Mouse (Mus musculus): ENCODE results near the gene Traf3ip3. TPM values are rescaled to one million over a fixed set of nuclear protein-coding genes. Genes with fewer than 3 reads are reported as not detected.

Traf3ip3 gene
- polyA plus RNA-seq, 1 experiment from 2014 or later: 1.4 TPM

GRCm38 (mm10) chr1:193159163-193159562 is 42.3 kb downstream of the Traf3ip3 start:
- 73% methylated on average over 3 of the region's 3 CpGs for WGBS

GRCm38 (mm10) chr1:193157111-193157492 is 44.4 kb downstream of the Traf3ip3 start:
- ATAC-seq (ENCODE audit: low FRiP score): no peak
- Histone ChIP-seq H3K9ac (ENCODE audit: low read length) (no peak overlapping the region), H3K4me2 (no peak overlapping the region), H3K9me3 (ENCODE audit: control insufficient read depth, low read length) (no peaks in the 10 kb centered on the region), H3K27me3 (ENCODE audit: control insufficient read depth, insufficient read depth, low read length) (peaks cover 27% of the 10 kb centered on the region), H3K4me1 (ENCODE audit: control insufficient read depth, insufficient read depth, low read length) (peaks cover 6% of the 10 kb centered on the region; the same call in 1 of the 2 replicates), H3K27ac (ENCODE audit: low read depth, low read length) (no peak overlapping the region), H3K36me3 (ENCODE audit: control insufficient read depth, insufficient read depth, low read length) (no peaks in the 10 kb centered on the region), H3K4me3 (ENCODE audit: low read depth, low read length) (no peak overlapping the region)
- DNase-seq (ENCODE audit: low spot score, missing footprints): no peak
- WGBS: 79% methylated on average over 8 of the region's 8 CpGs

More at GRCm38 (mm10) chr1:193159163-193159562, 42.3 kb downstream of the Traf3ip3 start:
- Histone ChIP-seq H3K36me3 (ENCODE audit: control insufficient read depth, insufficient read depth, low read length) (no peaks in the 10 kb centered on the region), H3K9me3 (ENCODE audit: control insufficient read depth, low read length) (no peaks in the 10 kb centered on the region), H3K4me3 (ENCODE audit: low read depth, low read length) (no peak overlapping the region), H3K27me3 (ENCODE audit: control insufficient read depth, insufficient read depth, low read length) (peaks cover 6% of the 10 kb centered on the region), H3K27ac (ENCODE audit: low read depth, low read length) (no peak overlapping the region), H3K4me2 (no peak overlapping the region), H3K9ac (ENCODE audit: low read length) (no peak overlapping the region), H3K4me1 (ENCODE audit: control insufficient read depth, insufficient read depth, low read length) (0 out of 2 replicates have a peak, but pooled peaks cover 2% of the 10 kb centered on the region)
- ATAC-seq (ENCODE audit: low FRiP score) (no peak), DNase-seq (ENCODE audit: low spot score, missing footprints) (no peak)

GRCm38 (mm10) chr1:193156316-193157110 is 45.0 kb downstream of the Traf3ip3 start:
- H3K4me1 ChIP-seq (ENCODE audit: control insufficient read depth, insufficient read depth, low read length): peaks cover 6% of the 10 kb centered on the region; the same call in 1 of the 2 replicates
- no peak for ATAC-seq (ENCODE audit: low FRiP score)
- WGBS: 80% methylated on average over 15 of the region's 15 CpGs
- no peaks in the 10 kb centered on the region for H3K36me3 ChIP-seq (ENCODE audit: control insufficient read depth, insufficient read depth, low read length)
- no peak overlapping the region for H3K4me3 ChIP-seq (ENCODE audit: low read depth, low read length)
- no peak for DNase-seq (ENCODE audit: low spot score, missing footprints)
- H3K27me3 ChIP-seq (ENCODE audit: control insufficient read depth, insufficient read depth, low read length): peaks cover 29% of the 10 kb centered on the region
- H3K4me2 ChIP-seq: no peak overlapping the region
- H3K9ac ChIP-seq (ENCODE audit: low read length): no peak overlapping the region
- H3K9me3 ChIP-seq (ENCODE audit: control insufficient read depth, low read length): no peaks in the 10 kb centered on the region
- no peak overlapping the region for H3K27ac ChIP-seq (ENCODE audit: low read depth, low read length)

- 25% methylated on average over 16 of the region's 16 CpGs for WGBS
- Histone ChIP-seq H3K9me3 (ENCODE audit: control insufficient read depth, low read length) (no peaks in the 10 kb centered on the region), H3K4me2 (peak overlapping the region; percentile 37; the same call in 1 of the 2 replicates), H3K9ac (ENCODE audit: low read length) (no peak overlapping the region), H3K27me3 (ENCODE audit: control insufficient read depth, insufficient read depth, low read length) (peaks cover 29% of the 10 kb centered on the region), H3K4me3 (ENCODE audit: low read depth, low read length) (no peak overlapping the region), H3K27ac (ENCODE audit: low read depth, low read length) (no peak overlapping the region), H3K4me1 (ENCODE audit: control insufficient read depth, insufficient read depth, low read length) (peaks cover 4% of the 10 kb centered on the region; the same call in 1 of the 2 replicates), H3K36me3 (ENCODE audit: control insufficient read depth, insufficient read depth, low read length) (no peaks in the 10 kb centered on the region)
- ATAC-seq (ENCODE audit: low FRiP score) (no peak), DNase-seq (ENCODE audit: low spot score, missing footprints) (no peak)
Observed at GRCm38 (mm10) chr1:193153561-193153960, 47.9 kb downstream of the Traf3ip3 start.

GRCm38 (mm10) chr1:193152872-193153271 is 48.6 kb downstream of the Traf3ip3 start, which contains the start of gene Irf6:
Irf6 (plus strand) TSS chr1:193153111.
- no peaks in the 10 kb centered on the region for H3K36me3 ChIP-seq (ENCODE audit: control insufficient read depth, insufficient read depth, low read length)
- peak within 1 kb of the TSS; percentile 22 for H3K4me3 ChIP-seq (ENCODE audit: low read depth, low read length)
- H3K27me3 ChIP-seq (ENCODE audit: control insufficient read depth, insufficient read depth, low read length): peaks cover 29% of the 10 kb centered on the region
- WGBS: 1% methylated on average over 30 of the region's 30 CpGs
- DNase-seq (ENCODE audit: low spot score, missing footprints) (peak; percentile 86), ATAC-seq (ENCODE audit: low FRiP score) (peak; percentile 79)
- H3K9ac ChIP-seq (ENCODE audit: low read length): no peak within 1 kb of the TSS
- no peaks in the 10 kb centered on the region for H3K9me3 ChIP-seq (ENCODE audit: control insufficient read depth, low read length)
- H3K4me1 ChIP-seq (ENCODE audit: control insufficient read depth, insufficient read depth, low read length): peaks cover 4% of the 10 kb centered on the region; the same call in 1 of the 2 replicates
- peak within 1 kb of the TSS; percentile 37 for H3K4me2 ChIP-seq
- no peak within 1 kb of the TSS for H3K27ac ChIP-seq (ENCODE audit: low read depth, low read length)

GRCm38 (mm10) chr1:193151134-193151533 is 50.4 kb downstream of the Traf3ip3 start:
- peaks cover 4% of the 10 kb centered on the region; the same call in 1 of the 2 replicates for H3K4me1 ChIP-seq (ENCODE audit: control insufficient read depth, insufficient read depth, low read length)
- no peaks in the 10 kb centered on the region for H3K36me3 ChIP-seq (ENCODE audit: control insufficient read depth, insufficient read depth, low read length)
- DNase-seq (ENCODE audit: low spot score, missing footprints) (no peak), ATAC-seq (ENCODE audit: low FRiP score) (no peak)
- WGBS: 55% methylated on average over 7 of the region's 7 CpGs
- no peak overlapping the region for H3K4me3 ChIP-seq (ENCODE audit: low read depth, low read length)
- peaks cover 29% of the 10 kb centered on the region for H3K27me3 ChIP-seq (ENCODE audit: control insufficient read depth, insufficient read depth, low read length)
- no peak overlapping the region for H3K27ac ChIP-seq (ENCODE audit: low read depth, low read length)
- H3K9ac ChIP-seq (ENCODE audit: low read length): no peak overlapping the region
- no peak overlapping the region for H3K4me2 ChIP-seq
- no peaks in the 10 kb centered on the region for H3K9me3 ChIP-seq (ENCODE audit: control insufficient read depth, low read length)

GRCm38 (mm10) chr1:193149231-193149630 is 52.3 kb downstream of the Traf3ip3 start:
- Histone ChIP-seq H3K4me3 (ENCODE audit: low read depth, low read length) (no peak overlapping the region), H3K36me3 (ENCODE audit: control insufficient read depth, insufficient read depth, low read length) (no peaks in the 10 kb centered on the region), H3K9ac (ENCODE audit: low read length) (no peak overlapping the region), H3K27ac (ENCODE audit: low read depth, low read length) (no peak overlapping the region), H3K4me2 (no peak overlapping the region), H3K9me3 (ENCODE audit: control insufficient read depth, low read length) (no peaks in the 10 kb centered on the region), H3K4me1 (ENCODE audit: control insufficient read depth, insufficient read depth, low read length) (peaks cover 4% of the 10 kb centered on the region; the same call in 1 of the 2 replicates), H3K27me3 (ENCODE audit: control insufficient read depth, insufficient read depth, low read length) (peaks cover 24% of the 10 kb centered on the region)
- no peak for ATAC-seq (ENCODE audit: low FRiP score)
- 74% methylated on average over 3 of the region's 3 CpGs for WGBS
- no peak for DNase-seq (ENCODE audit: low spot score, missing footprints)

- H3K27ac ChIP-seq (ENCODE audit: low read depth, low read length): no peak overlapping the region
- no peak for DNase-seq (ENCODE audit: low spot score, missing footprints)
- H3K36me3 ChIP-seq (ENCODE audit: control insufficient read depth, insufficient read depth, low read length): no peaks in the 10 kb centered on the region
- H3K9me3 ChIP-seq (ENCODE audit: control insufficient read depth, low read length): no peaks in the 10 kb centered on the region
- no peaks in the 10 kb centered on the region for H3K4me1 ChIP-seq (ENCODE audit: control insufficient read depth, insufficient read depth, low read length)
- no peak overlapping the region for H3K4me3 ChIP-seq (ENCODE audit: low read depth, low read length)
- H3K27me3 ChIP-seq (ENCODE audit: control insufficient read depth, insufficient read depth, low read length): no peaks in the 10 kb centered on the region
- no peak for ATAC-seq (ENCODE audit: low FRiP score)
- 90% methylated on average over 1 of the region's 1 CpGs for WGBS
- H3K4me2 ChIP-seq: no peak overlapping the region
- no peak overlapping the region for H3K9ac ChIP-seq (ENCODE audit: low read length)
Observed at GRCm38 (mm10) chr1:193146416-193146815, 55.1 kb downstream of the Traf3ip3 start.

- Histone ChIP-seq H3K9ac (ENCODE audit: low read length) (no peak overlapping the region), H3K4me2 (no peak overlapping the region), H3K4me3 (ENCODE audit: low read depth, low read length) (no peak overlapping the region), H3K4me1 (ENCODE audit: control insufficient read depth, insufficient read depth, low read length) (no peaks in the 10 kb centered on the region), H3K9me3 (ENCODE audit: control insufficient read depth, low read length) (no peaks in the 10 kb centered on the region), H3K27me3 (ENCODE audit: control insufficient read depth, insufficient read depth, low read length) (no peaks in the 10 kb centered on the region), H3K36me3 (ENCODE audit: control insufficient read depth, insufficient read depth, low read length) (no peaks in the 10 kb centered on the region), H3K27ac (ENCODE audit: low read depth, low read length) (no peak overlapping the region)
- DNase-seq (ENCODE audit: low spot score, missing footprints) (no peak), ATAC-seq (ENCODE audit: low FRiP score) (no peak)
- 92% methylated on average over 4 of the region's 4 CpGs for WGBS
Observed at GRCm38 (mm10) chr1:193145101-193145500, 56.4 kb downstream of the Traf3ip3 start.
